10 mouse cellular contexts compared by ENCODE assay signal in the genomic region with DNA sequence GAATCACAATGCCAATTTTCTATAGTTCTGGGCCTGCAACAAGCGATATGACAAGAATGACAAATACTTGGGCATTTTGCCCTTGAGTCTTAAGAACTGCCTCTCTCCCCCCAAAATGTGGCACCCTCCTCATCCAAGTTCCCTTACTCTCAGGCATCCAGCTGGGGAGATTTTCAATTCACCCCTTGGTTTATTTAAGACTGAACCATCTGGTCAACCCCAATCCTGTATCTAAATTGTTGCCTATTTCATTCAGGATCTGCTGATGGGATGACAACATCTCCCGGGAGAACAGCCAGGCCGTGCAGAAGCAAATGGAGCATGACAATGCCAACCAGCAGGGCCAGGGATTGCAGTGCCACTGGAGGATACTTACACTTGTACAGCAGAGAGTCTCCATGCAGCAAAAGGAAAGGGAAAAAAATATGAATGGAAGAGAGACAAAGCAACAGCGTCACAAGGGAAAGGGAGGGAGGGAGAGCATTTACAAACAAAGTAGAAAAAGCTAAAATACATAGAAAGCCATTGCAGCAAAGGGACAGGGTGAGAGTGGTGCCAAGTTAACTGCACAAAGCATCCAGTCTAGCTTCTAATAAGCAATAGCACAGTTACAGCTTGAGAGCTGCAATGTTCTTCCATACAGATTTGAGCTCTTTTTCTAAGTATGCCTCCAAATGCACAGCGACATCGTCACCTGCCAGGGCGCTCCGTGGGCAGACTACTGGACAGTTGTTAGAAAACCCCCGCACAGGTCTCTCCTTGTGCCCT. TPM values are rescaled to one million over a fixed set of nuclear protein-coding genes. Genes with fewer than 3 reads are reported as not detected.
DNase-seq lines count a peak whose midpoint lies in the region; ATAC-seq and TF ChIP-seq lines count a peak whose summit lies in the region.
"Had no signal": no experiment of that assay in that cellular context is flagged by ENCODE, and none has a peak within 500 bp of the region (broad histone marks: within the 10 kb centered on the region; RNA-seq: fewer than 3 reads in every experiment).

No protein-coding gene starts in this region.

- H3K4me2 ChIP-seq in kidney, embryonic 14.5 days (replicated peaks; ENCODE audit: low read depth, low read length) = no peak overlapping the region
- no peak overlapping the region for H3K4me2 ChIP-seq in heart, embryonic 11.5 days

- no peaks in the 10 kb centered on the region for H3K36me3 ChIP-seq in kidney, adult 2 months (ENCODE audit: control insufficient read depth, insufficient read depth, low read length)
- H3K36me3 ChIP-seq in kidney, embryonic 14.5 days (ENCODE audit: control insufficient read depth, insufficient read depth, low read length) = no peaks in the 10 kb centered on the region
- no peaks in the 10 kb centered on the region for H3K36me3 ChIP-seq in heart, embryonic 11.5 days (ENCODE audit: control insufficient read depth, insufficient read depth, low read length)

- ATAC-seq in kidney, embryonic 14.5 days (ENCODE audit: low FRiP score, low TSS enrichment) = no peak
- ATAC-seq in heart, embryonic 11.5 days (replicated peaks; ENCODE audit: insufficient number of reproducible peaks, low FRiP score, low TSS enrichment) = no peak

- 79% methylated on average over 9 of the region's 9 CpGs for WGBS in kidney, adult 2 months
- 75% methylated on average over 9 of the region's 9 CpGs for WGBS in kidney, embryonic 14.5 days
- 75% methylated on average over 9 of the region's 9 CpGs for WGBS in heart, embryonic 11.5 days (ENCODE audit: insufficient replicate concordance)

- no peaks in the 10 kb centered on the region for H3K4me1 ChIP-seq in kidney, adult 2 months (ENCODE audit: control insufficient read depth, insufficient read depth, low read length)
- H3K4me1 ChIP-seq in kidney, embryonic 14.5 days (ENCODE audit: control insufficient read depth, insufficient read depth, low read length) = no peaks in the 10 kb centered on the region
- H3K4me1 ChIP-seq in heart, embryonic 11.5 days (ENCODE audit: control insufficient read depth, insufficient read depth, low read length) = no peaks in the 10 kb centered on the region

- TF ChIP-seq POLR2A in kidney, adult 2 months (IDR thresholded peaks at IDR 0.05; ENCODE audit: low read depth, low read length) = no peak

- H3K9me3 ChIP-seq in kidney, embryonic 14.5 days (ENCODE audit: control insufficient read depth, low read length) = no peaks in the 10 kb centered on the region
- no peaks in the 10 kb centered on the region for H3K9me3 ChIP-seq in heart, embryonic 11.5 days (replicated peaks; ENCODE audit: control insufficient read depth, low read length)

- intact Hi-C loops in left cerebral cortex, postnatal 36 days (cut with DNase I) = no loop called here

- H3K9ac ChIP-seq in kidney, embryonic 14.5 days (ENCODE audit: low read depth, low read length) = no peak overlapping the region
- H3K9ac ChIP-seq in heart, embryonic 11.5 days (ENCODE audit: low read depth, low read length) = no peak overlapping the region

- no peak overlapping the region for H3K4me3 ChIP-seq in kidney, adult 2 months (ENCODE audit: insufficient read depth, low read depth, low read length)
- H3K4me3 ChIP-seq in kidney, embryonic 14.5 days (ENCODE audit: low read length) = no peak overlapping the region
- no peak overlapping the region for H3K4me3 ChIP-seq in heart, embryonic 11.5 days (ENCODE audit: low read depth, low read length)

- no peaks in the 10 kb centered on the region for H3K27me3 ChIP-seq in kidney, adult 2 months (replicated peaks; ENCODE audit: control insufficient read depth, insufficient read depth, low read length)
- no peaks in the 10 kb centered on the region for H3K27me3 ChIP-seq in kidney, embryonic 14.5 days (ENCODE audit: control insufficient read depth, insufficient read depth, low read length)
- no peaks in the 10 kb centered on the region for H3K27me3 ChIP-seq in heart, embryonic 11.5 days (ENCODE audit: control insufficient read depth, insufficient read depth, low read length)

- no peak for TF ChIP-seq CTCF in kidney, adult 2 months (conservative IDR thresholded peaks at IDR 0.05; ENCODE audit: insufficient read depth, insufficient read length, low read depth, low read length)

- H3K27ac ChIP-seq in kidney, adult 2 months (ENCODE audit: insufficient read depth, low read depth, low read length) = no peak overlapping the region
- H3K27ac ChIP-seq in kidney, embryonic 14.5 days (ENCODE audit: low read depth, low read length) = no peak overlapping the region
- no peak overlapping the region for H3K27ac ChIP-seq in heart, embryonic 11.5 days (ENCODE audit: low read depth, low read length)

- peak; percentile 23 for DNase-seq in kidney, adult 2 months
- peak; percentile 75 for DNase-seq in brain, embryonic 18.5 days (ENCODE audit: low read depth, low spot score)
- peak; percentile 31 to 33 for DNase-seq in frontal cortex, postnatal 25 days (ENCODE audit: low spot score in 2 of 2)
- peak; percentile 67 to 72 for DNase-seq in left cerebral cortex, postnatal 36 days (ENCODE audit: low spot score in 2 of 2)
- DNase-seq in spleen, adult 18-20 months = no peak
- DNase-seq in thymus, postnatal 25 days = no peak

RNA-seq across cellular contexts. Expression of gene Scgn, which starts 58.4 kb away (rescaled TPM):
- not detected in 2 replicates for polyA plus RNA-seq in kidney, adult 2 months (2012; rRNA removed)
- 0.15 TPM in 1 of 2 replicates, not detected in the other for polyA plus RNA-seq in kidney, embryonic 14.5 days (2014; fragmentation: Nextera tagmentation; extraction: Ambion mirVana)
- total RNA-seq in left cerebral cortex, postnatal 36 days (2021) = 1 to 10 TPM in 1 of 2 experiments, not detected in 1; 1.0 TPM
- not detected in 2 replicates for polyA plus RNA-seq in heart, embryonic 11.5 days (2014; fragmentation: Nextera tagmentation; extraction: Ambion mirVana)
- total RNA-seq: ES-E14 had no signal
- polyA plus RNA-seq: lung, embryonic 16.5 days had no signal

Comparison
In these comparisons a context has a peak if more than half of its experiments do, and no peak if none do; other contexts are left out.
1. DNase-seq: peak in kidney, adult 2 months (single experiment), brain, embryonic 18.5 days (single experiment), frontal cortex, postnatal 25 days (2 of 2) and left cerebral cortex, postnatal 36 days (2 of 2); none in spleen, adult 18-20 months (0 of 2) and thymus, postnatal 25 days (single experiment).